14 mouse cellular contexts compared by ENCODE assay signal in genomic region chr19:47910751-47911150, GRCm38 (mm10). TPM values are rescaled to one million over a fixed set of nuclear protein-coding genes. Genes with fewer than 3 reads are reported as not detected.
DNase-seq lines count a peak whose midpoint lies in the region; ATAC-seq and TF ChIP-seq lines count a peak whose summit lies in the region.
"Had no signal": no experiment of that assay in that cellular context is flagged by ENCODE, and none has a peak within 500 bp of the region (broad histone marks: within the 10 kb centered on the region; RNA-seq: fewer than 3 reads in every experiment).

No protein-coding gene starts in this region.

- 65% methylated on average over 4 of the region's 4 CpGs for WGBS in heart, embryonic 16.5 days
- 94% methylated on average over 4 of the region's 4 CpGs for WGBS in limb, embryonic 10.5 days
- WGBS in neural tube, embryonic 15.5 days = 90% methylated on average over 4 of the region's 4 CpGs
- WGBS in kidney, adult 2 months = 83% methylated on average over 4 of the region's 4 CpGs

- no peaks in the 10 kb centered on the region for H3K27me3 ChIP-seq in heart, embryonic 16.5 days (ENCODE audit: control insufficient read depth, insufficient read depth, low read length)
- H3K27me3 ChIP-seq in limb, embryonic 10.5 days (ENCODE audit: low read depth, poor library complexity, severe bottlenecking) = no peaks in the 10 kb centered on the region
- H3K27me3 ChIP-seq in neural tube, embryonic 15.5 days (replicated peaks) = no peaks in the 10 kb centered on the region
- H3K27me3 ChIP-seq in kidney, adult 2 months (replicated peaks; ENCODE audit: control insufficient read depth, insufficient read depth, low read length) = no peaks in the 10 kb centered on the region
- H3K27me3 ChIP-seq: intestine, embryonic 15.5 days had no signal

- 0 out of 2 replicates have a peak overlapping the region, but pooled peaks have one; percentile 59 for H3K4me2 ChIP-seq in heart, embryonic 16.5 days (ENCODE audit: low read depth, low read length)
- no peak overlapping the region for H3K4me2 ChIP-seq in neural tube, embryonic 15.5 days
- H3K4me2 ChIP-seq: intestine, embryonic 15.5 days had no signal

- H3K36me3 ChIP-seq in heart, embryonic 16.5 days (ENCODE audit: control insufficient read depth, insufficient read depth) = 0 out of 2 replicates have a peak, but pooled peaks cover 4% of the 10 kb centered on the region
- H3K36me3 ChIP-seq in limb, embryonic 10.5 days = peaks cover 27% of the 10 kb centered on the region
- no peaks in the 10 kb centered on the region for H3K36me3 ChIP-seq in neural tube, embryonic 15.5 days
- H3K36me3 ChIP-seq in kidney, adult 2 months (ENCODE audit: control insufficient read depth, insufficient read depth, low read length) = no peaks in the 10 kb centered on the region
- H3K36me3 ChIP-seq: intestine, embryonic 15.5 days had no signal

- no peak overlapping the region for H3K4me3 ChIP-seq in heart, embryonic 16.5 days (ENCODE audit: low read length)
- H3K4me3 ChIP-seq in limb, embryonic 10.5 days = no peak overlapping the region
- H3K4me3 ChIP-seq in neural tube, embryonic 15.5 days (replicated peaks) = no peak overlapping the region
- no peak overlapping the region for H3K4me3 ChIP-seq in kidney, adult 2 months (ENCODE audit: insufficient read depth, low read depth, low read length)
- H3K4me3 ChIP-seq: heart, adult 2 months; intestine, embryonic 15.5 days; layer of hippocampus, adult 2 months had no signal

- H3K4me1 ChIP-seq in heart, embryonic 16.5 days (ENCODE audit: control insufficient read depth, insufficient read depth, low read length) = peaks cover 42% of the 10 kb centered on the region
- H3K4me1 ChIP-seq in limb, embryonic 10.5 days = peaks cover 45% of the 10 kb centered on the region
- H3K4me1 ChIP-seq in neural tube, embryonic 15.5 days = peaks cover 21% of the 10 kb centered on the region
- H3K4me1 ChIP-seq in kidney, adult 2 months (ENCODE audit: control insufficient read depth, insufficient read depth, low read length) = no peaks in the 10 kb centered on the region

- no peaks in the 10 kb centered on the region for H3K9me3 ChIP-seq in heart, embryonic 16.5 days (replicated peaks; ENCODE audit: control insufficient read depth, low read length)
- H3K9me3 ChIP-seq in limb, embryonic 10.5 days (replicated peaks) = no peaks in the 10 kb centered on the region
- H3K9me3 ChIP-seq in neural tube, embryonic 15.5 days (replicated peaks) = no peaks in the 10 kb centered on the region
- H3K9me3 ChIP-seq: intestine, embryonic 15.5 days had no signal

- no peak for ATAC-seq in heart, embryonic 16.5 days (replicated peaks; ENCODE audit: extremely low read depth, insufficient read depth, low FRiP score)
- no peak for ATAC-seq in neural tube, embryonic 15.5 days (ENCODE audit: low FRiP score)
- ATAC-seq: intestine, embryonic 15.5 days had no signal

- no peak for TF ChIP-seq POLR2A in kidney, adult 2 months (IDR thresholded peaks at IDR 0.05; ENCODE audit: low read depth, low read length)

- no peak for TF ChIP-seq CTCF in kidney, adult 2 months (conservative IDR thresholded peaks at IDR 0.05; ENCODE audit: insufficient read depth, insufficient read length, low read depth, low read length)

- no peak overlapping the region for H3K27ac ChIP-seq in heart, embryonic 16.5 days (ENCODE audit: low read length)
- peak overlapping the region; percentile 98 for H3K27ac ChIP-seq in limb, embryonic 10.5 days
- 0 out of 2 replicates have a peak overlapping the region, but pooled peaks have one; percentile 82 for H3K27ac ChIP-seq in neural tube, embryonic 15.5 days (replicated peaks)
- H3K27ac ChIP-seq in kidney, adult 2 months (ENCODE audit: insufficient read depth, low read depth, low read length) = no peak overlapping the region
- H3K27ac ChIP-seq: heart, adult 2 months; intestine, embryonic 15.5 days; layer of hippocampus, adult 2 months had no signal

- H3K9ac ChIP-seq in heart, embryonic 16.5 days (ENCODE audit: low read length) = no peak overlapping the region
- no peak overlapping the region for H3K9ac ChIP-seq in neural tube, embryonic 15.5 days (replicated peaks)
- H3K9ac ChIP-seq: intestine, embryonic 15.5 days had no signal

- no peak for DNase-seq in heart, adult 11 months
- peak; percentile 35 for DNase-seq in thymus, postnatal 0 days (ENCODE audit: low spot score)
- DNase-seq in thymus, postnatal 14 days = no peak
- DNase-seq in limb, embryonic 10.5 days (ENCODE audit: low spot score) = no peak
- DNase-seq in frontal cortex, postnatal 25 days (ENCODE audit: low spot score in 2 of 2) = no peak
- DNase-seq in kidney, adult 2 months = no peak
- DNase-seq: adrenal gland, postnatal 36 days; cerebellum, adult 18-20 months; heart, adult 2 months had no signal

RNA-seq across cellular contexts. Expression of gene Cfap43, which starts 8.3 kb away (rescaled TPM):
- 0.38 and 0.42 TPM in 2 replicates for polyA plus RNA-seq in heart, embryonic 16.5 days (2015; fragmentation: Nextera tagmentation; extraction: Ambion mirVana)
- 0.20 and 0.35 TPM in 2 replicates for polyA plus RNA-seq in thymus, postnatal 0 days (2015; fragmentation: Nextera tagmentation; extraction: Ambion mirVana)
- 0.05 and 0.09 TPM in 2 replicates for polyA plus RNA-seq in limb, embryonic 10.5 days (2016; fragmentation: Nextera tagmentation; extraction: Ambion mirVana)
- polyA plus RNA-seq in neural tube, embryonic 15.5 days (2015; fragmentation: Nextera tagmentation; extraction: Ambion mirVana) = 0.51 and 0.98 TPM in 2 replicates
- 0.12 TPM in 1 of 2 replicates, not detected in the other for polyA plus RNA-seq in kidney, adult 2 months (2012; rRNA removed)
- polyA plus RNA-seq: embryonic facial prominence, embryonic 11.5 days had no signal

RNA-seq across cellular contexts. Expression of gene Itprip, which starts 8.3 kb away (rescaled TPM):
- 18.4 and 23.3 TPM in 2 replicates for polyA plus RNA-seq in heart, embryonic 16.5 days (2015; fragmentation: Nextera tagmentation; extraction: Ambion mirVana)
- 20.9 and 21.1 TPM in 2 replicates for polyA plus RNA-seq in thymus, postnatal 0 days (2015; fragmentation: Nextera tagmentation; extraction: Ambion mirVana)
- polyA plus RNA-seq in limb, embryonic 10.5 days (2016; fragmentation: Nextera tagmentation; extraction: Ambion mirVana) = 19.0 and 27.5 TPM in 2 replicates
- polyA plus RNA-seq in neural tube, embryonic 15.5 days (2015; fragmentation: Nextera tagmentation; extraction: Ambion mirVana) = 3.6 and 7.8 TPM in 2 replicates
- polyA plus RNA-seq in kidney, adult 2 months (2012; rRNA removed) = 6.4 and 8.0 TPM in 2 replicates

RNA-seq across cellular contexts. Expression of gene Cfap58, which starts 26.7 kb away (rescaled TPM):
- 0.09 and 0.25 TPM in 2 replicates for polyA plus RNA-seq in heart, embryonic 16.5 days (2015; fragmentation: Nextera tagmentation; extraction: Ambion mirVana)
- 0.09 and 0.18 TPM in 2 replicates for polyA plus RNA-seq in thymus, postnatal 0 days (2015; fragmentation: Nextera tagmentation; extraction: Ambion mirVana)
- polyA plus RNA-seq in limb, embryonic 10.5 days (2016; fragmentation: Nextera tagmentation; extraction: Ambion mirVana) = not detected in 2 replicates
- 0.47 and 0.59 TPM in 2 replicates for polyA plus RNA-seq in neural tube, embryonic 15.5 days (2015; fragmentation: Nextera tagmentation; extraction: Ambion mirVana)
- 0.05 TPM in 1 of 2 replicates, not detected in the other for polyA plus RNA-seq in kidney, adult 2 months (2012; rRNA removed)
- polyA plus RNA-seq: embryonic facial prominence, embryonic 11.5 days; intestine, embryonic 15.5 days had no signal

RNA-seq across cellular contexts. Expression of gene Gsto2, which starts 45.4 kb away (rescaled TPM):
- 0.77 and 1.1 TPM in 2 replicates for polyA plus RNA-seq in heart, embryonic 16.5 days (2015; fragmentation: Nextera tagmentation; extraction: Ambion mirVana)
- 0.39 and 0.52 TPM in 2 replicates for polyA plus RNA-seq in thymus, postnatal 0 days (2015; fragmentation: Nextera tagmentation; extraction: Ambion mirVana)
- 0.59 and 1.0 TPM in 2 replicates for polyA plus RNA-seq in limb, embryonic 10.5 days (2016; fragmentation: Nextera tagmentation; extraction: Ambion mirVana)
- polyA plus RNA-seq in neural tube, embryonic 15.5 days (2015; fragmentation: Nextera tagmentation; extraction: Ambion mirVana) = 1.4 and 1.8 TPM in 2 replicates
- 2.6 and 2.7 TPM in 2 replicates for polyA plus RNA-seq in kidney, adult 2 months (2012; rRNA removed)

RNA-seq across cellular contexts. Expression of gene Gsto1, which starts 56.0 kb away (rescaled TPM):
- 115 and 121 TPM in 2 replicates for polyA plus RNA-seq in heart, embryonic 16.5 days (2015; fragmentation: Nextera tagmentation; extraction: Ambion mirVana)
- 84.0 and 157 TPM in 2 replicates for polyA plus RNA-seq in thymus, postnatal 0 days (2015; fragmentation: Nextera tagmentation; extraction: Ambion mirVana)
- 241 and 258 TPM in 2 replicates for polyA plus RNA-seq in limb, embryonic 10.5 days (2016; fragmentation: Nextera tagmentation; extraction: Ambion mirVana)
- polyA plus RNA-seq in neural tube, embryonic 15.5 days (2015; fragmentation: Nextera tagmentation; extraction: Ambion mirVana) = 156 and 169 TPM in 2 replicates
- 82.5 and 85.1 TPM in 2 replicates for polyA plus RNA-seq in kidney, adult 2 months (2012; rRNA removed)

Comparison
In these comparisons a context has a peak if more than half of its experiments do, and no peak if none do; other contexts are left out.
1. H3K27ac ChIP-seq: peak in limb, embryonic 10.5 days (single experiment) and neural tube, embryonic 15.5 days (single experiment); none in heart, embryonic 16.5 days (single experiment) and kidney, adult 2 months (single experiment).